Mouse (Mus musculus): Measurements from ENCODE around the gene Nufip2. TPM values are rescaled to one million over a fixed set of nuclear protein-coding genes. Genes with fewer than 3 reads are reported as not detected.
A peak's percentile ranks its signal among the peaks of the same experiment; 100 is the strongest.

The Nufip2 gene
- polyA plus RNA-seq, 1 experiment from 2014 or later: 4.6 TPM

DNA sequence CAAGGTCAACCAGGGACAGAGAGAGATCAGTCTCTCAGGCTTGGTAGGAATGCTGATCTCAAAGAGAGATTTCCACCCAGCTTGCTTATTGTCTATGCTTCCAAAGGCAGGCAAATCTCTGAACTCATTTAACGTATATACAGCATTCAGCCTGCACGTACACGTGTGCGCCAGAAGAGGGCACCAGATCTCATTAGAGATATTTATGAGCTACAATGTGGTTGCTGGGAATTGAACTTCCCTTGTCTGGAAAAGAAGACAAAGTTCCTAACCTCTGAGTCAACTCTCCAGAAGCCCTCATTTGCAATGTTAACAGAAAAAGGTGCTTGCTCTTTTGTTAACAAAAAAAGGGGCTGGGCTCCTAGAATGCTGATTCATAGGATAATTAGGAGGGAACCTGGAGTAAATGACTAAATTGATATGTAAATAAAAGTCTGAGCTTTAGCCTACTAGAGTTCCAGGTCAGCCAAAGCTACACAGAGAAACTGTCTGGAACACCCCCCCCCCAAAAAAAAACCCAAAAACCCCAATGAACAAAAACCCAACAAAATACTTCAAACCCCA is 12.4 kb upstream of the Nufip2 start:
- Histone ChIP-seq H3K9me3 (no peaks in the 10 kb centered on the region), H3K4me1 (replicated peaks) (no peaks in the 10 kb centered on the region), H3K36me3 (no peaks in the 10 kb centered on the region), H3K27ac (no peak overlapping the region), H3K27me3 (replicated peaks) (no peaks in the 10 kb centered on the region), H3K4me3 (replicated peaks) (no peak overlapping the region), H3K9ac (no peak overlapping the region), H3K4me2 (replicated peaks) (no peak overlapping the region)
- ATAC-seq: no peak
- WGBS: 60% methylated on average over 4 of the region's 4 CpGs

DNA sequence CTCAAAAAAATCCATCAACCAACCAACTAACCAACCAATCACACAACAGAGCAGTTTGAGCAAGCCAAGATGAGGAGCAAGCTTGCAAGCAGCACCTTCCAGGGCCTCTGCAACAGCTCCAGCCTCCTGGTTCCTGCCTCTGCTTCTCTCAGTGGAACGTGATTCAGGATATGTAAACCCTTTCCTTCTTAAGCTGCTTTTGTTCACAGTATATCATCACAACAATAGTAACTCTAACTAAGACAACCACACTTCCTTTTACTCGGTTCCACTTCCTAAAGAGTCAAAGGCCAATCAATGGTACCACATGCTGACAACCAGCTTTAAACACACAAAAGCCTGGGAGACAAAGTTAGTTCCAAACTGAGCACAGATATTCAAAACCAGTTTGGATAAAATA is 5.9 kb upstream of the Nufip2 start:
- H3K27ac ChIP-seq: no peak overlapping the region
- no peak overlapping the region for H3K9ac ChIP-seq
- H3K9me3 ChIP-seq: no peaks in the 10 kb centered on the region
- no peaks in the 10 kb centered on the region for H3K27me3 ChIP-seq (replicated peaks)
- no peak overlapping the region for H3K4me2 ChIP-seq (replicated peaks)
- no peak overlapping the region for H3K4me3 ChIP-seq (replicated peaks)
- ATAC-seq: no peak
- H3K36me3 ChIP-seq: no peaks in the 10 kb centered on the region
- no peaks in the 10 kb centered on the region for H3K4me1 ChIP-seq (replicated peaks)
- WGBS: 30% methylated on average over 2 of the region's 2 CpGs

- H3K27me3 ChIP-seq (replicated peaks): no peaks in the 10 kb centered on the region
- no peak overlapping the region for H3K27ac ChIP-seq
- 0 out of 2 replicates have a peak, but pooled peaks cover 5% of the 10 kb centered on the region for H3K4me1 ChIP-seq (replicated peaks)
- no peaks in the 10 kb centered on the region for H3K9me3 ChIP-seq
- H3K4me3 ChIP-seq (replicated peaks): no peak overlapping the region
- no peak overlapping the region for H3K9ac ChIP-seq
- H3K36me3 ChIP-seq: no peaks in the 10 kb centered on the region
- ATAC-seq: no peak
- H3K4me2 ChIP-seq (replicated peaks): no peak overlapping the region
- WGBS: 63% methylated on average over 2 of the region's 2 CpGs
Observed at GRCm38 (mm10) chr11:77684896-77685295, 1.1 kb upstream of the Nufip2 start.

DNA sequence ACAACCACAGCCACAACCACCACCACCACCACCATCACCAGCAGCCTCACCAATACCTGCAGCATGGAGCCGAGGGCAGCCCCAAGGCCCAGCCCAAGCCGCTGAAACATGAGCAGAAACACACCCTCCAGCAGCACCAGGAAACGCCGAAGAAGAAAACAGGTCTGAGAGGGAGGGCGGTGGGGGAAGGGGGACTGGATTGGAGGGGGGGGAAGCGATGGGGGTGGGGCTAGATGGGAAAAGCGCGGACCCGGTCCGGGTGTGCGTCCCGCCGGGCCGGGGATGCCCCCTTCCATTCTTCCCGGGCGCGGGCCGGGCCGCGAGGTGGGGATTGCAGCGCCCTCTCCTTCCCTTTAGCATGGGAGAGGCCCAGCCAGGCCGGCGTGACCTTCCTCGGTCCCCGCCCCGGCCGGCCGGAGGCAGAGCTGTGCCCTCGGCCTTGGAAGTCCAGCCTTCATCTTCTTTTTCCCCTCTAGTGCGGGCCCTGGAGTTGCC is 438 bp downstream of the Nufip2 start:
- H3K9me3 ChIP-seq: no peaks in the 10 kb centered on the region
- H3K27me3 ChIP-seq (replicated peaks): no peaks in the 10 kb centered on the region
- 1% methylated on average over 28 of the region's 30 CpGs for WGBS
- peak; percentile 62 for ATAC-seq
- H3K4me1 ChIP-seq (replicated peaks): 0 out of 2 replicates have a peak, but pooled peaks cover 5% of the 10 kb centered on the region
- peak overlapping the region; percentile 62 for H3K4me2 ChIP-seq (replicated peaks)
- peak overlapping the region; percentile 99 for H3K27ac ChIP-seq
- H3K36me3 ChIP-seq: no peaks in the 10 kb centered on the region
- peak overlapping the region; percentile 99 for H3K4me3 ChIP-seq (replicated peaks)
- peak overlapping the region; percentile 99 for H3K9ac ChIP-seq

GRCm38 (mm10) chr11:77686841-77687540 is 1.0 kb downstream of the Nufip2 start:
- ATAC-seq: peak; percentile 63
- Histone ChIP-seq H3K4me2 (replicated peaks) (peak overlapping the region; percentile 62), H3K9ac (peak overlapping the region; percentile 99), H3K9me3 (no peaks in the 10 kb centered on the region), H3K4me3 (replicated peaks) (peak overlapping the region; percentile 99), H3K4me1 (replicated peaks) (0 out of 2 replicates have a peak, but pooled peaks cover 6% of the 10 kb centered on the region), H3K27ac (peak overlapping the region; percentile 99), H3K27me3 (replicated peaks) (no peaks in the 10 kb centered on the region), H3K36me3 (peaks cover 6% of the 10 kb centered on the region; the same call in 1 of the 2 replicates)
- under 1% methylated on average over 52 of the region's 76 CpGs for WGBS

GRCm38 (mm10) chr11:77687541-77688131 is 1.7 kb downstream of the Nufip2 start:
- no peaks in the 10 kb centered on the region for H3K27me3 ChIP-seq (replicated peaks)
- H3K27ac ChIP-seq: peak overlapping the region; percentile 99
- 0 out of 2 replicates have a peak, but pooled peaks cover 8% of the 10 kb centered on the region for H3K4me1 ChIP-seq (replicated peaks)
- H3K9ac ChIP-seq: peak overlapping the region; percentile 99
- no peak for ATAC-seq
- H3K9me3 ChIP-seq: no peaks in the 10 kb centered on the region
- peak overlapping the region; percentile 62 for H3K4me2 ChIP-seq (replicated peaks)
- WGBS: under 1% methylated on average over 24 of the region's 40 CpGs
- peaks cover 12% of the 10 kb centered on the region; the same call in 1 of the 2 replicates for H3K36me3 ChIP-seq
- H3K4me3 ChIP-seq (replicated peaks): peak overlapping the region; percentile 99

- no peaks in the 10 kb centered on the region for H3K27me3 ChIP-seq (replicated peaks)
- peaks cover 28% of the 10 kb centered on the region for H3K36me3 ChIP-seq
- ATAC-seq: no peak
Observed at GRCm38 (mm10) chr11:77693026-77693425, 7.1 kb downstream of the Nufip2 start.

DNA sequence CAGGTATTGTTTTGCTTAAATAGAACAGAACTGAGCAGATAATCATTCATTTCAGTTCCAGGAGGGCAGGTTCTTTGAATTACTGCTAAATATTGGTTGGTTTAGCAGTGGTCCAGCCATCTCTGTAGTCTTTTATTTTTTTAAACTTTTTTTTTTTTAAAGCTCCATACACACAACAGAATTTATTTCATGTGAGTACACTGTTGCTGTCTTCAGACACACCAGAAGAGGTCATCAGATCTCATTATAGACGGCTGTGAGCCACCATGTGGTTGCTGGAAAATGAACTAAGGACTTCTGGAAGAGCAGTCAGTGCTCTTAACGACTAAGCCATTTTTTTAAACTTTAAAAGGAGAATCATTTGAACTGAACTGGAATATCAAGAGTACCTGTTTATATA is 11.3 kb downstream of the Nufip2 start:
- ATAC-seq: no peak
- H3K4me3 ChIP-seq (replicated peaks): no peak overlapping the region
- no peaks in the 10 kb centered on the region for H3K4me1 ChIP-seq (replicated peaks)
- no peak overlapping the region for H3K9ac ChIP-seq
- no peaks in the 10 kb centered on the region for H3K9me3 ChIP-seq
- H3K27me3 ChIP-seq (replicated peaks): no peaks in the 10 kb centered on the region
- H3K27ac ChIP-seq: no peak overlapping the region
- WGBS: 59% methylated on average over 2 of the region's 2 CpGs
- H3K4me2 ChIP-seq (replicated peaks): no peak overlapping the region
- peaks cover 19% of the 10 kb centered on the region for H3K36me3 ChIP-seq

More at GRCm38 (mm10) chr11:77693026-77693425, 7.1 kb downstream of the Nufip2 start:
- Histone ChIP-seq H3K4me1 (replicated peaks) (0 out of 2 replicates have a peak, but pooled peaks cover 8% of the 10 kb centered on the region), H3K4me3 (replicated peaks) (no peak overlapping the region), H3K9ac (no peak overlapping the region), H3K4me2 (replicated peaks) (no peak overlapping the region), H3K27ac (no peak overlapping the region), H3K9me3 (no peaks in the 10 kb centered on the region)
- 97% methylated on average over 3 of the region's 3 CpGs for WGBS

DNA sequence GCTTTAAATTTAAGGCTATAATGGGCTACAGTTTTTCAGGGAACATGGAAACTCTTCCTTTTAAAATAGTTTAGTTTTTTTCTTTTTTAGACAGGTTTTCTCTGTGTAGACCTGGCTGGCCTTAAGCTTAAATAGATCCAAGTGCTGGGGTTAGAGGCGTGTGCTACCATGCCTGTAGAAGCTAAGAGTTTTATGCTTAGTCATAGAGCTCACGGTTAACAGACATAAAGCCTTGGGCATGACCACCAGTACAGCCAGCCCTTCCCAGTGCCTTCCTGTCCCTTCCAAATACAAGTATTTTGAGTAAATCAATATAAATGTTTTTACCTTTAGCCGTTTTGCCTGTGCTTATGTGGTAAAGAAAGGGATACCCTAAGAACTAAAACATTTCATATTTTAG is 20.0 kb downstream of the Nufip2 start:
- Histone ChIP-seq H3K27me3 (replicated peaks) (no peaks in the 10 kb centered on the region), H3K9ac (no peak overlapping the region), H3K27ac (no peak overlapping the region), H3K4me2 (replicated peaks) (no peak overlapping the region), H3K9me3 (no peaks in the 10 kb centered on the region), H3K4me1 (replicated peaks) (no peaks in the 10 kb centered on the region), H3K4me3 (replicated peaks) (no peak overlapping the region), H3K36me3 (peaks cover 7% of the 10 kb centered on the region; the same call in 1 of the 2 replicates)
- no peak for ATAC-seq
- WGBS: 92% methylated on average over 3 of the region's 3 CpGs

GRCm38 (mm10) chr11:77709039-77709438 is 23.1 kb downstream of the Nufip2 start:
- Histone ChIP-seq H3K9me3 (no peaks in the 10 kb centered on the region), H3K4me3 (replicated peaks) (no peak overlapping the region), H3K4me1 (replicated peaks) (no peaks in the 10 kb centered on the region), H3K36me3 (peaks cover 3% of the 10 kb centered on the region; the same call in 1 of the 2 replicates), H3K27ac (no peak overlapping the region), H3K27me3 (replicated peaks) (no peaks in the 10 kb centered on the region), H3K4me2 (replicated peaks) (no peak overlapping the region), H3K9ac (no peak overlapping the region)
- 66% methylated on average over 3 of the region's 3 CpGs for WGBS
- ATAC-seq: no peak

DNA sequence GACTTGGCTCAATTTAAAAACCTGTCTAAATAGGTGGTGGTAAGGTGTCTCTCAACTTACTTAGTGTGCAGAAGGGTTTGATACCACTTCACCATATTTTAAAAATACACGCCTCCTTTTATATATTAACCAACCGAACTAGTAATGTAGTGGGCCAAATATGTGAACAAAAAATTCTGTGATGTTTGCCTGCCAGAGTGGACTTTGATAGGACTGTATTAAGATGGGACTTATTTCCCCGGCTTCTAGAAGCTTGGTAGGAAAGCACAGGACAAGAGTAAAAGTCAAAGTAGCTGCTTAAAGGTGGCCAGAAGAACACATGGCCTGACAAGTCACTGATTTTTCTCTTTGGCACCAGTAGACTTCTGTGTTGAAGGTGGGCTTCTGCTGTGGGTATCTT is 27.8 kb downstream of the Nufip2 start:
- H3K27ac ChIP-seq: no peak overlapping the region
- H3K36me3 ChIP-seq: no peaks in the 10 kb centered on the region; the same call in 1 of the 2 replicates
- no peak overlapping the region for H3K9ac ChIP-seq
- ATAC-seq: no peak
- H3K9me3 ChIP-seq: no peaks in the 10 kb centered on the region
- no peak overlapping the region for H3K4me2 ChIP-seq (replicated peaks)
- WGBS: 94% methylated on average over 3 of the region's 3 CpGs
- no peak overlapping the region for H3K4me3 ChIP-seq (replicated peaks)
- no peaks in the 10 kb centered on the region for H3K27me3 ChIP-seq (replicated peaks)
- no peaks in the 10 kb centered on the region for H3K4me1 ChIP-seq (replicated peaks)

DNA sequence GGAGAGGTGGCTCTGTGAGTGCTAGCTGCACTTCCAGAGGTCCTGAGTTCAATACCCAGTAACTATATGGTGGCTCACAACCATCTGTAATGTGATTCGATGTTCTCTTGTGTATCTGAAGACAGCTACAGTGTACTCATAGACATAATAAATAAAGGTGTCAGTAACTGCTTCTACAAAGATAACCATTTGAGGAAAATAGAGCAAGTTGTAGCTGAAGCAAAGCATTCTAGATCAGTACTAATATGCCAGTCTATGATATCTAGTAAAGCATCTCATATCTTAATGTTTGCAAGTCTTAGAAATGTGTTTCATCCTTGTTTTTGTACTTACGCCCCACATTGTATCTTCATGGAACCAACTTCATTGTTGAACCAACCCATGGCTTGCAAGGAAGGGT is 33.1 kb downstream of the Nufip2 start:
- Histone ChIP-seq H3K4me2 (replicated peaks) (no peak overlapping the region), H3K9me3 (no peaks in the 10 kb centered on the region), H3K4me3 (replicated peaks) (no peak overlapping the region), H3K36me3 (no peaks in the 10 kb centered on the region), H3K4me1 (replicated peaks) (no peaks in the 10 kb centered on the region), H3K9ac (no peak overlapping the region), H3K27me3 (replicated peaks) (no peaks in the 10 kb centered on the region), H3K27ac (no peak overlapping the region)
- ATAC-seq: no peak
- WGBS: 94% methylated on average over 2 of the region's 2 CpGs
